Mouse (Mus musculus) granulocyte monocyte progenitor cell, adult 5-6 weeks (primary cell): Measurements from ENCODE around the gene Crtc2. TPM values are rescaled to one million over a fixed set of nuclear protein-coding genes. Genes with fewer than 3 reads are reported as not detected.
"Not testable (repeated sequence)": the region's sequence is repeated elsewhere in the genome, so short reads cannot be mapped to it uniquely, and the experiment has no call there.

ENCODE experiments used
- ATAC-seq: replicated peaks from 2 replicates; pipeline ENCODE4 v1.8.0; 2016; ENCODE audit warnings: mild to moderate bottlenecking, moderate TSS enrichment, inconsistent platforms; ENCODE audit not compliant: poor library complexity, severe bottlenecking
- total RNA-seq, 2 experiments: library from RNA; stranded (forward) in 1 of 2; stranded (reverse) in 1 of 2; fragments of 200-712, 200-1000 nt in 1 of 2; fragments of >200 nt in 1 of 2; fragmentation: Nextera tagmentation in 1 of 2; gene quantifications; 2 replicates each; pipeline ENCODE4 v1.2.3; 2014 to 2017

Gene Crtc2
- total RNA-seq, 2 experiments from 2014 or later, result 11.4 to 49.5 TPM

DNA sequence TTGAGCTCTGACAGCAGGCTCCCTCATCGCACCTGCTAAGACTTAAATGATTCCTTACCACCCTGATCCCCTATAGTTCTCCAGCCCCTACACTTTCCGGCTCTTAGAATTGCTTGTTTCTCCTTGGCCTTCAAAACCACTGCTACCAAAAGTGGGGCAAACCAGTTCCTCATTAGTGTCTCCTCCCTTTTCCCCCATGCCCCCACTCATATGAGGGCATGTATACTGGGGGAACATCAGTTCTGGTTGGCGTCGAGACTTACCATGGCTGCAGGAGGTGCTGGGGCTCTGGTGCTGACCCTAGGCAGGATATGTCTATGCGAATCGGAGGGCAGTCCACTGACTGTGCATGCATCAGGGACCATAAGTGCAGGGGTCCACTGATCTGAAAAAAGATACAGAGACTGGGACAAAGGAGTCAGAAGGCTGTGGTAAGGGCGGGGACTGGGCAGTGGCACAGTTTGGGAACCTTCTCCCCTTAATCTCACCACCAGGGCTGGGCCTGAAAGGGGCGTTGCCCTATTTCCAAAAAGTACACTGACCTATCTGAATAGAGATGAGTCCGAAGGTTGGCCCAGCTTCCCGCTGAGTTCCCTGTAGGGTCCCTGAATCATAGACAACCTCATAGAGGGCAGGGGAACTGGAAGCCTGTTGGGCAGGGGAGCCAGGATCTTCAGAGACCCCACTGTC is 12.1 kb upstream of the Crtc2 start:
- ATAC-seq, result peak; percentile 76

GRCm38 (mm10) chr3:90242984-90243775 is 10.8 kb upstream of the Crtc2 start, which contains the start of gene Creb3l4:
Gene Creb3l4, minus strand, starts transcription at chr3:90243512.
- no peak for ATAC-seq

DNA sequence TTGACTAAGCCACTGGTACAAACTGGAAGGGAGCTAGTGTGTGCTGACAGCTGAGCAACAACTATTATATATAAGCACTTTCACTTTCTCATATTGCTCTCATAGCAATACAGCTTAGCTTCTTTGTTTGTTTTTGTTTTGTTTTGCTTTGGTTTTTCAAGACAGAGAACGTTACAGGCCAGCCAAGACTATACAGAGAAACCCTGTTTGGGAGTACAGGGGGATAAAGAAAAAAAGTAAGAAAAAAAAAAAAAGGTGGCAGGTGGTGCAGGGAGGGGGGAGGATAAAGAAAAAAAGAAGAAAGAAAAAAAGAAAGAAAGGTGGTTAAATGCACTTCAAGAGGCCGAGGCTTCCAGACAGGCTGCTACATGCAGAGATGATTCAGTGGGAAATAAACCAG is 8.6 kb upstream of the Crtc2 start:
- no peak for ATAC-seq

DNA sequence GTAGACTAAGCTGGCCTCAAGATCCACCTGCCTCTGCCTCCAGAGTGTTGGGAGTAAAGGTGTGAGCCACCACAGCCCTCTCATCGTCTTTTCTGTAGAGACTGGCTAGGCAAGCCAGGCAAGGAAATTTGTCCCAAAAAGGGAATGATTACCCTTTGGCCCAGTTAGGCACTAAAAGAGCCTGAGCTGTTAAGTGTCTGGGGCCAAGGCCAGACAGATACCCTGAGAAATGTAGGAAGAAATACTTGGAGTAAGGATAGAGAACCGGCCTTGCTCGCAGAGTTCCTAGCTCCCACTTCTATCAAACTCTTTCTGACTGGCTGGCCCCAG is 6.4 kb upstream of the Crtc2 start:
- no peak for ATAC-seq

- peak; percentile 93 for ATAC-seq
Observed at GRCm38 (mm10) chr3:90247960-90248745, 5.8 kb upstream of the Crtc2 start, which contains the start of gene Slc39a1. Gene Slc39a1, plus strand, starts transcription at chr3:90248172.

DNA sequence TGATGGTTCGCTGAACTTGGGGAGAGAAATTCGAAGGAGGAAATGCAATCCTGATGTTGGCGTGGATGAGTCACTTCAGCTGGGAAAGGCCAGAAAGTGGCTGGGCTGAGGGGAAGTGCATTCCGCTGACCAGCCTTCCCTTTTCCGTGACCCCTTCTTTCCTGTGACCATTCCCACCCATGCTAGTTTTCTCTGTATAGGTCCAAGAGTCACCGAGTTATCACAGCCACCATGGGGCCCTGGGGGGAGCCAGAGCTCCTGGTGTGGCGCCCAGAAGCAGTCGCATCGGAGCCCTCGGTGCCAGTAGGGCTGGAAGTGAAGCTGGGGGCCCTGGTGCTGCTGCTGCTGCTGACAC is 5.2 kb upstream of the Crtc2 start:
- ATAC-seq, result peak; percentile 51

DNA sequence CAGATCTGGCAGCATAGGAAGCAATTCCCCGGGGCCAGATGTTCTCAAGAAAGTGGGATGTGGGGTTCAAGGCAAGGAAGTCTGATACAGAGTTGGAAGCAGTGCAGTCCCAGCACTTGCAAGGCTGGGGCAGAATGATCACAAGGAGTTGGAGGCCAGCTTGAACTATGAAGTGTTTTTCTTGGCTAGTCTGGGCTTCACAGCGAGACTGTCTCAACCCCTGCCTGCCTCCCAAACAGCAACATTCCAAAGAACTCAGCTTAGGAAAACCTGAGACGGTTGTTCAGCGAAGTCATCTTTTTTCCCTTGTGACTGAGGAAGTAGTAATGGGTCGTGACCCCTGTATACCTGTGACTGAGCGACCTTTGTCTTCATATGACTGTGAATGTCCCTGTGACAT is 3.2 kb upstream of the Crtc2 start:
- no peak for ATAC-seq

GRCm38 (mm10) chr3:90251731-90252226 is 2.2 kb upstream of the Crtc2 start:
- not testable (repeated sequence) for ATAC-seq

DNA sequence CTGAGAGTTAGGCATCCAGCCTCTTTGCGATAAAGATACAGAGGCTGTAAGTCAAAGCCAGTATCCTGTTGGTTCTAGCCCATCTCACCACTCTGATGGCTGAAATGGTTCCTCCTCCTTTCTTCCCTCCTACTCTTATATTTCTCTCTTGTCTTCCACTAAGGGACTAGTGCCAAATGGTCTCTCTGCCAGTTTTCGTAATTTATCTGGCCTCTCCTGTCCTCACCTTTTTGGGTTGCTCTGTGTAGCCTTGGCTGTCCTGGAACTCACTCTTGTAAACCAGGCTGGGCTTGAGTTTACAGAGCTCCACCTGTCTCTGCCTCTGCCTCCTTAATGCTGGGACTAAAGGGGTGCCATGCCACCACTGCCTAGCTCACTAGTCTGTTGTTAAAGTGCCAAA is 1.3 kb upstream of the Crtc2 start:
- ATAC-seq, result not testable (repeated sequence)

- not testable (repeated sequence) for ATAC-seq
Observed at GRCm38 (mm10) chr3:90253174-90253573, 789 bp upstream of the Crtc2 start.

- peak; percentile 46 for ATAC-seq
Observed at GRCm38 (mm10) chr3:90254419-90255193, 643 bp downstream of the Crtc2 start.

GRCm38 (mm10) chr3:90255194-90255565 is 1.2 kb downstream of the Crtc2 start:
- ATAC-seq, result no peak

DNA sequence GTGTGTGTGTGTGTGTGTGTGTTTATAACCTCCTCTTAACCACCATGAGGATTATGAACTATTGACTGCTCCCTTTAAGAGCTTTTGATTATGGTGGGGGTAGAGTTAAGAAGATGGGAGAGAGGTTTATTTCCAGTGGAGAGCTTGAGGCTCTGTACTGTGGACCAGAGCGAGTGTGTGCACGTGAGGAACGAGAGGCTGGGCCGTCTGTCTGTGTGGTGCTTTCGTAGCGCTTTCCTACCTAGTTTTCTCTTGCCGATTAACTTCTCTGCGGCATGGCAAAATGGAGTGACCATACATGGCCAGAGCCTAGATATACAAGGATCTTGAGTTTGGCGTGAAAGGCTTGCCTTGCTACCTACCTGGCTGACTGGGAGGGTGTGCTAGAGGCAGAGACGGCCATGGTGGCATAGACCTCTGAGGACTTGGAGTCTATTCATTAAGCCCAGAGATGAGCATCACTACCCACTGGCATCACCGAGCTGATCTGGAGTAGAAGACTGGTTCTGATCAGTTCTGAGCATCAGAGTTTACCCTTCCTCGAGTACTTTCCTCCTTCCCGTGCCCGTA is 1.9 kb downstream of the Crtc2 start:
- ATAC-seq, result no peak

GRCm38 (mm10) chr3:90256731-90257530 is 3.0 kb downstream of the Crtc2 start:
- ATAC-seq, result no peak

- ATAC-seq, result no peak
Observed at GRCm38 (mm10) chr3:90258521-90258920, 4.6 kb downstream of the Crtc2 start.

GRCm38 (mm10) chr3:90263121-90263771 is 9.3 kb downstream of the Crtc2 start:
- no peak for ATAC-seq

DNA sequence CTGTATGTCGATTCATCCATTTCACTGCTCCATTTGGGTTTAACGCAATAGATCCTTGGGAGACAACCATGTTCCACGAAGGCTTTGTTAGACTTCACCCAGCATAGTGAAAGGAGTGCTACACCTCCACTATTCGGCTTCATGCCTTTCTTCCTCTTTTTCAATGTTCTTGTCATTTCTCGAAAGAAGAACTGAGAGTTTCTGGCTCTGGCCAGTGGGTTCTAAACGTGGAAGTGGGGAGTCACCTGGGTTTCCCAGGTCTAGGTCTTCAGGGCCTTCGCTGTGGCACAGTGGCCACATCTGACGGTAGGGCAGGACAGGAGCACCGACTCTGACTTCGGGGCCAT is 10.7 kb downstream of the Crtc2 start:
- ATAC-seq, result no peak

GRCm38 (mm10) chr3:90265034-90265931 is 11.3 kb downstream of the Crtc2 start, which contains the start of gene Dennd4b:
Gene Dennd4b, plus strand, starts transcription at chr3:90265185.
- peak; percentile 70 for ATAC-seq
